Mouse (Mus musculus): ENCODE measurements around the gene Plscr1.

The Plscr1 gene

GRCm38 (mm10) chr9:92253585-92254321 lies 4.2 kb downstream of the Plscr1 start:
- no peak for DNase-seq (ENCODE audit: low read depth, low spot score)

GRCm38 (mm10) chr9:92260481-92261159 lies 11.1 kb downstream of the Plscr1 start:
- DNase-seq (ENCODE audit: low read depth, low spot score): no peak

GRCm38 (mm10) chr9:92265719-92266118 lies 16.2 kb downstream of the Plscr1 start:
- DNase-seq (ENCODE audit: low read depth, low spot score): no peak

- DNase-seq (ENCODE audit: low read depth, low spot score): no peak
These were observed 17.1 kb downstream of the Plscr1 start for GRCm38 (mm10) chr9:92266558-92267171.

GRCm38 (mm10) chr9:92267732-92268131 lies 18.2 kb downstream of the Plscr1 start:
- no peak for DNase-seq (ENCODE audit: low read depth, low spot score)

- no peak for DNase-seq (ENCODE audit: low read depth, low spot score)
These were observed 20.4 kb downstream of the Plscr1 start for GRCm38 (mm10) chr9:92269829-92270404.

GRCm38 (mm10) chr9:92270927-92271326 lies 21.4 kb downstream of the Plscr1 start:
- no peak for DNase-seq (ENCODE audit: low read depth, low spot score)

- no peak for DNase-seq (ENCODE audit: low read depth, low spot score)
These were observed 23.1 kb downstream of the Plscr1 start for GRCm38 (mm10) chr9:92272650-92273049.

GRCm38 (mm10) chr9:92273271-92273670 lies 23.7 kb downstream of the Plscr1 start:
- no peak for DNase-seq (ENCODE audit: low read depth, low spot score)

GRCm38 (mm10) chr9:92273956-92274762 lies 24.6 kb downstream of the Plscr1 start:
- DNase-seq (ENCODE audit: low read depth, low spot score): no peak

- DNase-seq (ENCODE audit: low read depth, low spot score): no peak
These were observed 26.1 kb downstream of the Plscr1 start, which contains the start of gene Plscr2 for GRCm38 (mm10) chr9:92275486-92276207. TSS of gene Plscr2 (plus strand) at chr9:92275602.

- DNase-seq (ENCODE audit: low read depth, low spot score): no peak
These were observed 26.8 kb downstream of the Plscr1 start for GRCm38 (mm10) chr9:92276360-92276759.

GRCm38 (mm10) chr9:92280048-92280447 lies 30.5 kb downstream of the Plscr1 start:
- no peak for DNase-seq (ENCODE audit: low read depth, low spot score)

- DNase-seq (ENCODE audit: low read depth, low spot score): no peak
These were observed 33.1 kb downstream of the Plscr1 start for GRCm38 (mm10) chr9:92282563-92283171.

GRCm38 (mm10) chr9:92289675-92290074 lies 40.1 kb downstream of the Plscr1 start:
- no peak for DNase-seq (ENCODE audit: low read depth, low spot score)

- DNase-seq (ENCODE audit: low read depth, low spot score): no peak
These were observed 42.6 kb downstream of the Plscr1 start for GRCm38 (mm10) chr9:92292169-92292568.

GRCm38 (mm10) chr9:92292922-92293321 lies 43.4 kb downstream of the Plscr1 start:
- no peak for DNase-seq (ENCODE audit: low read depth, low spot score)

GRCm38 (mm10) chr9:92293560-92294548 lies 44.3 kb downstream of the Plscr1 start:
- no peak for DNase-seq (ENCODE audit: low read depth, low spot score)

GRCm38 (mm10) chr9:92298288-92298687 lies 48.7 kb downstream of the Plscr1 start:
- DNase-seq (ENCODE audit: low read depth, low spot score): no peak

Data from embryo, embryonic 11.5 days (tissue).